Mouse (Mus musculus): ENCODE results near the gene Tia1. TPM values are rescaled to one million over a fixed set of nuclear protein-coding genes. Genes with fewer than 3 reads are reported as not detected.
"Not testable (repeated sequence)": the region's sequence is repeated elsewhere in the genome, so short reads cannot be mapped to it uniquely, and the experiment has no call there.

Gene Tia1
- polyA plus RNA-seq, 1 experiment from 2014 or later = 228 TPM

DNA sequence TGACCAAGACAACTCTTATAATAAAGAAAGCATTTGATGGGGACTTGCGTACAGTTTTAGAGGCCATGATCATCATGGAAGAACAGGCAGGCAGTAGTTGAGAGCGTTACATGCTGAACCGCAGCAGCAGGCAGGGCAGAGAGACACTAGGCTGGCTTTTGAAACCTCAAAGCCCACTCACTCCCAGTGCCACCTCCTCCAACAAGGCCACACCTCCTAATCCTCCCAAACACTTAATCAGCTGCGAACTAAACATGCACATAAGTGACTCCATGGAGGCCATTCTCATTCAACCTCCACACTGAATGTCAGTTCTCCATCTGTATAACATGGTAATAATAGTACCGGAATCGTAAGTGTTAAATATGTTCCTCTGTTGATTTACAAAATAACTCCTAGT, 30.5 kb upstream of the Tia1 start:
- DNase-seq (ENCODE audit: low spot score) (no peak), ATAC-seq (replicated peaks; ENCODE audit: insufficient number of reproducible peaks, low FRiP score, low TSS enrichment, low read depth) (no peak)
- no peak overlapping the region for H3K27ac ChIP-seq (replicated peaks; ENCODE audit: low read depth, low read length)
- H3K4me2 ChIP-seq (ENCODE audit: low read depth, low read length) = no peak overlapping the region
- H3K9me3 ChIP-seq (replicated peaks; ENCODE audit: control insufficient read depth, low read length) = no peaks in the 10 kb centered on the region
- no peak overlapping the region for H3K4me3 ChIP-seq (ENCODE audit: low read depth, low read length)
- WGBS = 97% methylated on average over 6 of the region's 6 CpGs
- H3K4me1 ChIP-seq (ENCODE audit: control insufficient read depth, insufficient read depth, low read length) = no peaks in the 10 kb centered on the region
- H3K27me3 ChIP-seq (ENCODE audit: control insufficient read depth, insufficient read depth, low read length) = no peaks in the 10 kb centered on the region
- H3K9ac ChIP-seq (replicated peaks; ENCODE audit: low read length) = no peak overlapping the region
- H3K36me3 ChIP-seq (replicated peaks; ENCODE audit: control insufficient read depth, insufficient read depth, low read depth, low read length) = peaks cover 13% of the 10 kb centered on the region

DNA sequence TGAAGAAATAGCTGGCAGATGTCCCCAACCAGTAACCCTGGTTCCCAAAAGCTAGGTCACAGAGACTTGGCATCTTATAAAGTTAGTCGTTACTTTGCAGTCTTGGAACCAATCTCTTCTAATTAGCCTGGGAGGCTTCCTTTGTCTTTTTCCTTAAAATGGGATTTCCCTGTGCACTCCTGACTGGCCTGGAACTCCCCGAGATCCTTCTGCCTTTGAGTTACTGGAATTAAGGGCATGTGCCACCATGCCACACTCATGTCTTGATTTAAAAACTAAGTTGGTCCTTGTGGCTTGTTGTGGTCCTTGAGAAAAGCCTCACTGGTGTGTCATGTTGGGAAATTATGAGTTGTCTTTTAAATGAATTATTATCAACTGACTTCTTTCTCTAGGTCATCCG, 25.7 kb upstream of the Tia1 start:
- no peak overlapping the region for H3K4me2 ChIP-seq (ENCODE audit: low read depth, low read length)
- no peaks in the 10 kb centered on the region for H3K27me3 ChIP-seq (ENCODE audit: control insufficient read depth, insufficient read depth, low read length)
- no peak overlapping the region for H3K4me3 ChIP-seq (ENCODE audit: low read depth, low read length)
- ATAC-seq (replicated peaks; ENCODE audit: insufficient number of reproducible peaks, low FRiP score, low TSS enrichment, low read depth) (no peak), DNase-seq (ENCODE audit: low spot score) (no peak)
- peaks cover 14% of the 10 kb centered on the region for H3K36me3 ChIP-seq (replicated peaks; ENCODE audit: control insufficient read depth, insufficient read depth, low read depth, low read length)
- no peaks in the 10 kb centered on the region for H3K9me3 ChIP-seq (replicated peaks; ENCODE audit: control insufficient read depth, low read length)
- 87% methylated on average over 3 of the region's 3 CpGs for WGBS
- H3K27ac ChIP-seq (replicated peaks; ENCODE audit: low read depth, low read length) = no peak overlapping the region
- H3K9ac ChIP-seq (replicated peaks; ENCODE audit: low read length) = no peak overlapping the region
- no peaks in the 10 kb centered on the region for H3K4me1 ChIP-seq (ENCODE audit: control insufficient read depth, insufficient read depth, low read length)

DNA sequence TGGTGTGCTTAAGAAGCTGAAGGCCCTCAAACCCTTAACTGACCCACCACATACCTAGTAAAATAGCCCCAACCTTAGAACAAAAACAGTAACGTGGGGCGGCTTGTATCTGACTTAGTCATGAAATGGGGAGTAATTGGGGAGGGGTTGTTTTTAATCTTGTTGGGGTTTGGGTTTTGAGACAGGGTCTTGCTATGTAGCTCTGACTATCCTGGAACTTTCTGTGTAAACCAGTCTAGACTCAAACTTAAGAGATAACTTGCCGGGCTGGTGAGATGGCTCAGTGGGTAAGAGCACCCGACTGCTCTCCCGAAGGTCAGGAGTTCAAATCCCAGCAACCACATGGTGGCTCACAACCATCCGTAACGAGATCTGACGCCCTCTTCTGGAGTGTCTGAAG, 23.9 kb upstream of the Tia1 start:
- not testable (repeated sequence) for H3K4me2 ChIP-seq (ENCODE audit: low read depth, low read length); H3K9ac ChIP-seq (replicated peaks; ENCODE audit: low read length); DNase-seq (ENCODE audit: low spot score); H3K4me3 ChIP-seq (ENCODE audit: low read depth, low read length); H3K27me3 ChIP-seq (ENCODE audit: control insufficient read depth, insufficient read depth, low read length); H3K9me3 ChIP-seq (replicated peaks; ENCODE audit: control insufficient read depth, low read length); H3K27ac ChIP-seq (replicated peaks; ENCODE audit: low read depth, low read length); H3K4me1 ChIP-seq (ENCODE audit: control insufficient read depth, insufficient read depth, low read length); ATAC-seq (replicated peaks; ENCODE audit: insufficient number of reproducible peaks, low FRiP score, low TSS enrichment, low read depth)
- H3K36me3 ChIP-seq (replicated peaks; ENCODE audit: control insufficient read depth, insufficient read depth, low read depth, low read length) = peaks cover 14% of the 10 kb centered on the region
- WGBS = 87% methylated on average over 5 of the region's 8 CpGs

DNA sequence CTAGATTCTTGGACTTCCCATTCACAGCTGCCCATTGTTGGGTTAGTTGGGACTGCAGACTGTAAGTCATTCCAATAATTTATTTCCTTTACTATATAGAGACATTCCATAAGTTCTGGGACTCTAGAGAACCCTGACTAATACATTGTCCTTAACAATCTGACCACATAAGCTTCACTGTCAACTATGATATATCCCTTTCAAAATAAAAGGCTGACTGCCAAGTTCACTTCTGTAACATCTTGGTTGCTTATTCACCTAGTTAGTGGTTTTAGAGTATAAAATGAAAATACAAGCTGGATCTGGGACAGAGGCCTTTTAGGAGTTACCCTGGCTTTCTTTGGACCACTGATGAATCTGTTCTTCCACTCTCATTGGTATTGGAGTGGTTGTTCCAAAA, 21.5 kb upstream of the Tia1 start:
- Histone ChIP-seq H3K4me2 (ENCODE audit: low read depth, low read length) (no peak overlapping the region), H3K9ac (replicated peaks; ENCODE audit: low read length) (no peak overlapping the region), H3K27ac (replicated peaks; ENCODE audit: low read depth, low read length) (no peak overlapping the region), H3K4me1 (ENCODE audit: control insufficient read depth, insufficient read depth, low read length) (no peaks in the 10 kb centered on the region), H3K4me3 (ENCODE audit: low read depth, low read length) (no peak overlapping the region), H3K9me3 (replicated peaks; ENCODE audit: control insufficient read depth, low read length) (no peaks in the 10 kb centered on the region), H3K36me3 (replicated peaks; ENCODE audit: control insufficient read depth, insufficient read depth, low read depth, low read length) (peaks cover 9% of the 10 kb centered on the region; the same call in 1 of the 2 replicates), H3K27me3 (ENCODE audit: control insufficient read depth, insufficient read depth, low read length) (no peaks in the 10 kb centered on the region)
- no peak for DNase-seq (ENCODE audit: low spot score)
- ATAC-seq (replicated peaks; ENCODE audit: insufficient number of reproducible peaks, low FRiP score, low TSS enrichment, low read depth) = no peak

DNA sequence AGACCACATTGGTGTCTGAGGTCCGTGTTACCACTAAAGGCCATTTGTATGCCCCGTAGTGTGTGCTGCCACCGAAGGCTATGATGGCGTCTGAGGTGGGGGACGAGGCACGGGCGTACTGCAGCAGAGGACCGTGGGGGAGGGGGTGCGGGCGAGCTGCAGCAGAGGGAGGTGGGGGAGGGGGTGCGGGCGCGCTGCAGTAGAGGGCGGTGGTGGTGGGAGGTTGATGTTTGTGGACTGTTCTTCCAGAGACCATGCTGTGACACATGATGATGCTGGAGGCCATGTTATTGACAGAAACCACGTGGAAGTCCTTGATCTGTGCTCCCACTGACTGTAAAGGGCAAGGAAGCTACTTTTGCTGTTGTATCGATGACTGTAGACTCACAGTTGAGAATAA, 20.6 kb upstream of the Tia1 start:
- 46% methylated on average over 16 of the region's 16 CpGs for WGBS
- H3K9me3 ChIP-seq (replicated peaks; ENCODE audit: control insufficient read depth, low read length) = no peaks in the 10 kb centered on the region
- H3K4me3 ChIP-seq (ENCODE audit: low read depth, low read length) = no peak overlapping the region
- H3K27ac ChIP-seq (replicated peaks; ENCODE audit: low read depth, low read length) = no peak overlapping the region
- no peak for ATAC-seq (replicated peaks; ENCODE audit: insufficient number of reproducible peaks, low FRiP score, low TSS enrichment, low read depth)
- H3K36me3 ChIP-seq (replicated peaks; ENCODE audit: control insufficient read depth, insufficient read depth, low read depth, low read length) = peaks cover 6% of the 10 kb centered on the region
- DNase-seq (ENCODE audit: low spot score) = no peak
- H3K9ac ChIP-seq (replicated peaks; ENCODE audit: low read length) = no peak overlapping the region
- H3K4me1 ChIP-seq (ENCODE audit: control insufficient read depth, insufficient read depth, low read length) = no peaks in the 10 kb centered on the region
- H3K4me2 ChIP-seq (ENCODE audit: low read depth, low read length) = no peak overlapping the region
- H3K27me3 ChIP-seq (ENCODE audit: control insufficient read depth, insufficient read depth, low read length) = no peaks in the 10 kb centered on the region

DNA sequence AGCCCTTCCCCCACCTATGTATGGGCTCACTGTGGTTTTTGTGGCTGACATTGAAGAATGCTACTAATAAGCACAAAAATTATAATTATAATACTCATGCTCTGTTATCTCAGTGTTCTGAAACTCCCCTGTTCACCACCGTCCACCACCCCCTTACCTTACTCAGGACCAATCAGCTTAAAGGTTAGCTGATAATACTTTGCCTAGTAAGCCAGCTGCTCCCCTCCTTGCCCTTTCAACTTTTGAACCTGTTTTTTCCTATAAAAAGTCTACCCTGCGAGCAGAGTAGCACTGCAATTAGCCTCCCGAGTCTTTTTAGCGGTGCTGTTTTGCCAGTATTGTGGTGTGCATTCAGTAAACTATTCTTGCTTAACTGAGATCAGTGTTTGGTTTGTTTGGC, 19.3 kb upstream of the Tia1 start:
- Histone ChIP-seq H3K9me3 (replicated peaks; ENCODE audit: control insufficient read depth, low read length) (no peaks in the 10 kb centered on the region), H3K36me3 (replicated peaks; ENCODE audit: control insufficient read depth, insufficient read depth, low read depth, low read length) (peaks cover 12% of the 10 kb centered on the region), H3K27me3 (ENCODE audit: control insufficient read depth, insufficient read depth, low read length) (no peaks in the 10 kb centered on the region), H3K27ac (replicated peaks; ENCODE audit: low read depth, low read length) (no peak overlapping the region), H3K9ac (replicated peaks; ENCODE audit: low read length) (no peak overlapping the region), H3K4me3 (ENCODE audit: low read depth, low read length) (no peak overlapping the region), H3K4me1 (ENCODE audit: control insufficient read depth, insufficient read depth, low read length) (no peaks in the 10 kb centered on the region), H3K4me2 (ENCODE audit: low read depth, low read length) (no peak overlapping the region)
- DNase-seq (ENCODE audit: low spot score) = no peak
- ATAC-seq (replicated peaks; ENCODE audit: insufficient number of reproducible peaks, low FRiP score, low TSS enrichment, low read depth) = no peak
- 70% methylated on average over 4 of the region's 4 CpGs for WGBS

DNA sequence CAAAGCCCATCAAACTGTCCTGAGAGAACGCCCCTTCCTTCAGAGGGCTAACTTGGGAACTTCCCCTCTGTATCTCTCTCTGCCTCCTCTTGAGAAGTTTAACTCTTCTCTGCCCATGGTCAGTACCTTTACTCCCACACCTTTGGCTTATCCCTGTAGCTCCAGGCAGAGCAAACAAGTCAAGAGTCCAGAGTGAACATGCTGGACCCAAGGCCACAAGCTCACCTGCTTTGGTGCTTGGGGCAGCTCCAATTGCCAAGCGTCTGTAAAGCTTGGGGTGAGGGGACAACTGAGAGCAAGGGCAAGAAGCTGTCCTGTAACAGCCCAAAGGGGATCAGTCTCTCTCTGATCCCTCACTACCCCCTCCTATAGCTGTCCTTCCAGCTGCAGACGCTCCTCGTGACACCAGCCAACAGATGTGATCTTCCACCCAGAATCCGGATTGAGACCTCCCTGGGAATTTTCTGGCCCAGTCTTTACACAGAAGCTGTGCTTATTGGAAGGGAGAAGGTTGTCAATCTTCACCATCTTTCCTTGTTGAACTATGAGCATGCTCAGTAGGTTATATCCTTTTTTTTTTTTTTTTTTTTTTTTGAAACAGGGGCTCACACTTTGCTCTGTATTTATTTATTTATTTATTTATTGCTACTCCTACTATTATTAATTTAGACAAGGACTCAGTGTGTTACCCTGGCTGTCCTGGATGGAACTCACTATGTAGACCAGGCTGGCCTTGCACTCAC, 18.5 kb upstream of the Tia1 start:
- Histone ChIP-seq H3K27me3 (ENCODE audit: control insufficient read depth, insufficient read depth, low read length) (no peaks in the 10 kb centered on the region), H3K4me2 (ENCODE audit: low read depth, low read length) (no peak overlapping the region), H3K36me3 (replicated peaks; ENCODE audit: control insufficient read depth, insufficient read depth, low read depth, low read length) (peaks cover 10% of the 10 kb centered on the region), H3K9me3 (replicated peaks; ENCODE audit: control insufficient read depth, low read length) (no peaks in the 10 kb centered on the region), H3K4me1 (ENCODE audit: control insufficient read depth, insufficient read depth, low read length) (no peaks in the 10 kb centered on the region), H3K27ac (replicated peaks; ENCODE audit: low read depth, low read length) (no peak overlapping the region), H3K4me3 (ENCODE audit: low read depth, low read length) (no peak overlapping the region), H3K9ac (replicated peaks; ENCODE audit: low read length) (no peak overlapping the region)
- ATAC-seq (replicated peaks; ENCODE audit: insufficient number of reproducible peaks, low FRiP score, low TSS enrichment, low read depth) (no peak), DNase-seq (ENCODE audit: low spot score) (no peak)
- WGBS = 77% methylated on average over 5 of the region's 5 CpGs

DNA sequence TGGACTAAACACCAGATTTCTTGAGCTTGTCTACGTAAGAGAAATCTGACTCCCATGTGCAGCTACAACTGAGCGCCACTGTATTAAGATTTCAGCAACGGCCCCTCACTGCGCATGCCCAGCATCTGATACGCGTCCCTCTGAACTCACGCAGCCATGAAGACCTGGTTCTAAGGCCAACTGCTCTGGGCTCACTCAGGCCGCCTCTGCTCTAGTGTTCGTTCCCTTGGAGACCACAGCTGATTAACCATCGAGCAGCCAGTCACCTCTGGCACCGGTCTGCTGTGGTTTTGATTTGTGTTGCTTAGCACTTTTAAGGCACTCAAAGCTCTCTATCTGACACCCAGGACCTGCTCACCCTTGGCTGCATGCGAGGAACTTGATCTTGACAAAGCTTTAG, 16.7 kb upstream of the Tia1 start:
- Histone ChIP-seq H3K4me2 (ENCODE audit: low read depth, low read length) (no peak overlapping the region), H3K36me3 (replicated peaks; ENCODE audit: control insufficient read depth, insufficient read depth, low read depth, low read length) (peaks cover 19% of the 10 kb centered on the region), H3K4me1 (ENCODE audit: control insufficient read depth, insufficient read depth, low read length) (no peaks in the 10 kb centered on the region), H3K4me3 (ENCODE audit: low read depth, low read length) (no peak overlapping the region), H3K27me3 (ENCODE audit: control insufficient read depth, insufficient read depth, low read length) (no peaks in the 10 kb centered on the region), H3K9me3 (replicated peaks; ENCODE audit: control insufficient read depth, low read length) (no peaks in the 10 kb centered on the region), H3K9ac (replicated peaks; ENCODE audit: low read length) (no peak overlapping the region), H3K27ac (replicated peaks; ENCODE audit: low read depth, low read length) (no peak overlapping the region)
- ATAC-seq (replicated peaks; ENCODE audit: insufficient number of reproducible peaks, low FRiP score, low TSS enrichment, low read depth) (no peak), DNase-seq (ENCODE audit: low spot score) (no peak)
- WGBS = 91% methylated on average over 12 of the region's 12 CpGs

Data from embryonic facial prominence, embryonic 11.5 days (tissue).